Mouse (Mus musculus) liver, embryonic 14.5 days (tissue): Measurements from ENCODE around the gene Mbnl2. TPM values are rescaled to one million over a fixed set of nuclear protein-coding genes. Genes with fewer than 3 reads are reported as not detected.

Source experiments
- ATAC-seq: fragments of 200-750 bp; cut with Nextera tagmentation; 2 replicates; pipeline ENCODE4 v1.8.0; 2017; ENCODE audit warnings: moderate number of reproducible peaks, mild to moderate bottlenecking, moderate library complexity; ENCODE audit not compliant: insufficient read depth
- DNase-seq, 3 experiments: peaks; one replicate each; pipeline ENCODE4 v3.0.0-alpha.2; 2012 to 2013; ENCODE audit warnings: low read depth in 3 of 3, low spot score in 3 of 3
- H3K27ac ChIP-seq: fragments of 300-500 bp; sonication (generic); 2 replicates; pipeline ENCODE4 v1.5.1; 2014; ENCODE audit warnings: moderate library complexity, mild to moderate bottlenecking, control low read depth, inconsistent platforms
- H3K27me3 ChIP-seq: fragments of 300-500 bp; sonication (generic); 2 replicates; pipeline ENCODE4 v1.6.1; 2014; ENCODE audit warnings: mild to moderate bottlenecking, low read length, moderate library complexity; ENCODE audit not compliant: control insufficient read depth, insufficient read depth
- H3K36me3 ChIP-seq: fragments of 300-500 bp; sonication (generic); replicated peaks from 2 replicates; pipeline ENCODE4 v1.6.1; 2014; ENCODE audit warnings: low read depth; ENCODE audit not compliant: control insufficient read depth, insufficient read depth
- H3K4me1 ChIP-seq, 2 experiments: fragments of 200-500 bp in 1 of 2; fragments of 300-500 bp in 1 of 2; sonication (generic) in 1 of 2; replicated peaks; 2 replicates each; pipeline ENCODE4 v1.6.1; 2012 to 2014; ENCODE audit warnings: antibody characterized with exemption in 1 of 2, inconsistent platforms in 1 of 2, low read length in 1 of 2; ENCODE audit not compliant: control insufficient read depth in 2 of 2, insufficient read depth in 2 of 2
- H3K4me2 ChIP-seq: fragments of 300-500 bp; sonication (generic); 2 replicates; pipeline ENCODE4 v1.6.1; 2014; ENCODE audit warnings: low read depth, mild to moderate bottlenecking, control low read depth, moderate library complexity
- H3K4me3 ChIP-seq, 2 experiments: fragments of 200-500 bp in 1 of 2; fragments of 300-500 bp in 1 of 2; sonication (generic) in 1 of 2; 2 replicates each; pipeline ENCODE4 v1.5.1; 2012 to 2014; ENCODE audit warnings: low read depth in 2 of 2, low read length in 2 of 2, mild to moderate bottlenecking in 2 of 2, control low read depth in 1 of 2, inconsistent platforms in 1 of 2, moderate library complexity in 1 of 2; ENCODE audit not compliant: insufficient read depth in 1 of 2
- H3K9ac ChIP-seq: fragments of 300-500 bp; sonication (generic); replicated peaks from 2 replicates; pipeline ENCODE4 v1.6.1; 2014; ENCODE audit warnings: mild to moderate bottlenecking, control low read depth, moderate library complexity
- H3K9me3 ChIP-seq: fragments of 300-500 bp; sonication (generic); 2 replicates; pipeline ENCODE4 v1.6.1; 2016; ENCODE audit warnings: low read length, mixed read lengths; ENCODE audit not compliant: control insufficient read depth
- CTCF ChIP-seq: IDR thresholded peaks from 2 replicates; pipeline ENCODE4 v1.5.1; 2016; ENCODE audit warnings: antibody characterized with exemption, low read depth, control low read depth
- EP300 ChIP-seq: IDR thresholded peaks from 2 replicates; pipeline ENCODE4 v1.6.1; 2016; ENCODE audit warnings: antibody characterized with exemption, low read depth
- WGBS: fragments of 180-500 bp; shearing (Covaris S2); extraction: QIAGEN DNeasy Blood & Tissue Kit; methylation state at CpG from one replicate; pipeline ENCODE4 v1.1.7; 2014; ENCODE audit not compliant: insufficient replicate concordance; 5-methylcytosine and 5-hydroxymethylcytosine counted together
- polyA plus RNA-seq, 2 experiments: library from polyadenylated mRNA; depleted of rRNA in 1 of 2; stranded (reverse) in 1 of 2; unstranded in 1 of 2; fragments of >200 nt; fragmentation: Nextera tagmentation in 1 of 2; extraction: Ambion mirVana in 1 of 2; gene quantifications; 2 replicates each; pipeline versions ENCODE4 v1.2.1 to v1.2.3; 2012 to 2014

The Mbnl2 gene
- polyA plus RNA-seq, 2 experiments: 6.5 to 13.5 TPM

GRCm38 (mm10) chr14:120335366-120335765 is 59.9 kb downstream of the Mbnl2 start:
- DNase-seq (no peak), ATAC-seq (no peak)
- H3K4me2 ChIP-seq: no peak overlapping the region
- 81% methylated on average over 9 of the region's 9 CpGs for WGBS
- TF ChIP-seq CTCF: no peak
- TF ChIP-seq EP300: no peak
- no peaks in the 10 kb centered on the region for H3K27me3 ChIP-seq
- H3K9ac ChIP-seq: no peak overlapping the region
- H3K36me3 ChIP-seq: no peaks in the 10 kb centered on the region
- H3K4me1 ChIP-seq: peaks cover 0 to 6% of the 10 kb centered on the region in 2 experiments; a peak in 1 of 4 replicates
- H3K4me3 ChIP-seq: no peak overlapping the region
- H3K9me3 ChIP-seq: no peaks in the 10 kb centered on the region
- no peak overlapping the region for H3K27ac ChIP-seq

GRCm38 (mm10) chr14:120335871-120336270 is 60.4 kb downstream of the Mbnl2 start:
- TF ChIP-seq EP300 (no peak), CTCF (no peak)
- no peaks in the 10 kb centered on the region for H3K27me3 ChIP-seq
- no peak overlapping the region for H3K9ac ChIP-seq
- peaks cover 0 to 6% of the 10 kb centered on the region in 2 experiments; a peak in 1 of 4 replicates for H3K4me1 ChIP-seq
- no peak for DNase-seq
- ATAC-seq: no peak
- no peaks in the 10 kb centered on the region for H3K9me3 ChIP-seq
- H3K36me3 ChIP-seq: no peaks in the 10 kb centered on the region
- H3K4me2 ChIP-seq: no peak overlapping the region
- H3K4me3 ChIP-seq: no peak overlapping the region
- 73% methylated on average over 6 of the region's 6 CpGs for WGBS
- no peak overlapping the region for H3K27ac ChIP-seq

GRCm38 (mm10) chr14:120336380-120336779 is 60.9 kb downstream of the Mbnl2 start:
- WGBS: 74% methylated on average over 7 of the region's 7 CpGs
- H3K9me3 ChIP-seq: no peaks in the 10 kb centered on the region
- peaks cover 0 to 6% of the 10 kb centered on the region in 2 experiments; a peak in 1 of 4 replicates for H3K4me1 ChIP-seq
- TF ChIP-seq CTCF (no peak), EP300 (no peak)
- no peaks in the 10 kb centered on the region for H3K36me3 ChIP-seq
- ATAC-seq: peak; percentile 18; the same call in 1 of the 2 replicates
- no peaks in the 10 kb centered on the region for H3K27me3 ChIP-seq
- H3K27ac ChIP-seq: no peak overlapping the region
- no peak overlapping the region for H3K9ac ChIP-seq
- no peak overlapping the region for H3K4me3 ChIP-seq
- H3K4me2 ChIP-seq: no peak overlapping the region
- no peak for DNase-seq

- TF ChIP-seq CTCF (no peak), EP300 (no peak)
- no peak overlapping the region for H3K27ac ChIP-seq
- H3K4me2 ChIP-seq: no peak overlapping the region
- no peaks in the 10 kb centered on the region for H3K9me3 ChIP-seq
- H3K9ac ChIP-seq: no peak overlapping the region
- DNase-seq: no peak
- H3K4me3 ChIP-seq: no peak overlapping the region
- peaks cover 0 to 6% of the 10 kb centered on the region in 2 experiments; a peak in 1 of 4 replicates for H3K4me1 ChIP-seq
- 77% methylated on average over 8 of the region's 8 CpGs for WGBS
- no peak for ATAC-seq
- no peaks in the 10 kb centered on the region for H3K36me3 ChIP-seq
- H3K27me3 ChIP-seq: no peaks in the 10 kb centered on the region
These were observed 61.4 kb downstream of the Mbnl2 start for GRCm38 (mm10) chr14:120336841-120337240.

GRCm38 (mm10) chr14:120337731-120338462 is 62.4 kb downstream of the Mbnl2 start:
- H3K27ac ChIP-seq: no peak overlapping the region
- H3K4me3 ChIP-seq: no peak overlapping the region
- no peak overlapping the region for H3K9ac ChIP-seq
- peaks cover 0 to 6% of the 10 kb centered on the region in 2 experiments; a peak in 1 of 4 replicates for H3K4me1 ChIP-seq
- H3K36me3 ChIP-seq: no peaks in the 10 kb centered on the region
- WGBS: 55% methylated on average over 7 of the region's 7 CpGs
- TF ChIP-seq EP300: no peak
- TF ChIP-seq CTCF: no peak
- no peak overlapping the region for H3K4me2 ChIP-seq
- H3K9me3 ChIP-seq: no peaks in the 10 kb centered on the region
- DNase-seq (no peak), ATAC-seq (no peak)
- no peaks in the 10 kb centered on the region for H3K27me3 ChIP-seq
